Mouse (Mus musculus) cerebellum, adult 9-10 months (tissue): ENCODE results near the gene Chrna7.

Experiments
- DNase-seq: peaks from one replicate; pipeline ENCODE4 v3.0.0; 2022

Gene Chrna7

GRCm38 (mm10) chr7:63212084-63212723, at the start of gene Chrna7:
TSS of gene Chrna7 (minus strand) at chr7:63212569.
- DNase-seq: peak; percentile 83

- no peak for DNase-seq
These were observed 37.0 kb upstream of the Chrna7 start for GRCm38 (mm10) chr7:63249404-63249803.

GRCm38 (mm10) chr7:63237852-63238516, 25.6 kb upstream of the Chrna7 start:
- peak; percentile 88 for DNase-seq

GRCm38 (mm10) chr7:63225066-63225780, 12.9 kb upstream of the Chrna7 start:
- no peak for DNase-seq

GRCm38 (mm10) chr7:63211641-63212083, 707 bp downstream of the Chrna7 start:
- peak; percentile 44 for DNase-seq

- DNase-seq: no peak
These were observed 2.9 kb downstream of the Chrna7 start for GRCm38 (mm10) chr7:63209501-63209900.

GRCm38 (mm10) chr7:63207137-63207536, 5.2 kb downstream of the Chrna7 start:
- DNase-seq: no peak

- no peak for DNase-seq
These were observed 16.8 kb downstream of the Chrna7 start for GRCm38 (mm10) chr7:63195560-63195959.

- no peak for DNase-seq
These were observed 22.5 kb downstream of the Chrna7 start for GRCm38 (mm10) chr7:63189647-63190534.

GRCm38 (mm10) chr7:63170063-63170787, 42.1 kb downstream of the Chrna7 start:
- DNase-seq: peak; percentile 36

- DNase-seq: no peak
These were observed 47.8 kb downstream of the Chrna7 start for GRCm38 (mm10) chr7:63164617-63165016.

GRCm38 (mm10) chr7:63162272-63162864, 50.0 kb downstream of the Chrna7 start:
- no peak for DNase-seq

- no peak for DNase-seq
These were observed 59.1 kb downstream of the Chrna7 start for GRCm38 (mm10) chr7:63153239-63153638.

GRCm38 (mm10) chr7:63148740-63149139, 63.6 kb downstream of the Chrna7 start:
- peak; percentile 4 for DNase-seq

- peak; percentile 60 for DNase-seq
These were observed 64.0 kb downstream of the Chrna7 start for GRCm38 (mm10) chr7:63148321-63148720.

GRCm38 (mm10) chr7:63122547-63122946, 89.8 kb downstream of the Chrna7 start:
- no peak for DNase-seq

- DNase-seq: no peak
These were observed 98.7 kb downstream of the Chrna7 start for GRCm38 (mm10) chr7:63113671-63114070.

- no peak for DNase-seq
These were observed 99.1 kb downstream of the Chrna7 start for GRCm38 (mm10) chr7:63113252-63113651.

GRCm38 (mm10) chr7:63109348-63109747, 103.0 kb downstream of the Chrna7 start:
- DNase-seq: no peak

GRCm38 (mm10) chr7:63085954-63086353, 126.4 kb downstream of the Chrna7 start:
- no peak for DNase-seq

GRCm38 (mm10) chr7:63084351-63085003, 127.9 kb downstream of the Chrna7 start:
- DNase-seq: no peak
